Mouse (Mus musculus) kidney, adult 9 months (tissue): ENCODE measurements at regions not wholly inside any gene's neighbourhood (a gene's known extent, or its start where the extent isn't known, plus 50 kb on each side); places are given as distances from the start of the nearest gene placed in this dataset.

ENCODE experiments used
- DNase-seq: peaks from one replicate; pipeline ENCODE4 v3.0.0; 2022

DNA sequence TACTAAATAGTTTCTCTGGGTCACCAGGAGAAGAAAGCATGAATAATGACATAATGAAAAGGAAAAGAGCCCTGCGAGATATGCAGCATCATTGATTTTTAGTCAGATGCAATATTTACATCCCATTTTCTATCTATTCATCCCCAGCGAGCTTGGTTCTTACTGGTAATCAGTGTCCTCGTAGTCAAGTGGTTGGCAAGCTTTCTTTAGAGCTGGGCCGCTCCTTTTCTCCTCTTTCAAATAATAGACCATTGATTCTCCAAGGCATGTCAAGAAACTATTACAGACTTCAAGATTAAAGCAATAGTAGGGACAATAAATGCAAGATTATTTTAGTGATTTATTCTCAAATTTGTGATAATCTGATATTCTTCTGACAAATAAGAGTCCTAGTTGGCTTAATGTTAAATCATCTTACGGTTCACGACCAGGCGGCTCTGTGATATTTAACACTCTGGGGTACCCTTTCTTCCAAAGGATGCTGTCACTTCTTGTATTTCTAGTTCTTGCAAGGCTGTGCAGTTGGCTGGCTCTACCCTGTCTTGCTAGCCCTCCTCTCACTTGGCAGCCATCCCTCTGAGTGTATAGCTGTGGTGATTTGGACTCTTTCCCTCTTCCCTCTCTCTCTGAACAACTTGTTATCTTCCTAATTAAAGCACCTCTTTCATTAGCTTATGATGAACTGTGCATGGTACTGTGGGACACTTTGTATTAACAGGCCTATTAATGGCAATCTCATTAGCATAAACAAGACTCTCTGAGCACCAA, 185.6 kb upstream of the Usp25 start:
- DNase-seq, result no peak

DNA sequence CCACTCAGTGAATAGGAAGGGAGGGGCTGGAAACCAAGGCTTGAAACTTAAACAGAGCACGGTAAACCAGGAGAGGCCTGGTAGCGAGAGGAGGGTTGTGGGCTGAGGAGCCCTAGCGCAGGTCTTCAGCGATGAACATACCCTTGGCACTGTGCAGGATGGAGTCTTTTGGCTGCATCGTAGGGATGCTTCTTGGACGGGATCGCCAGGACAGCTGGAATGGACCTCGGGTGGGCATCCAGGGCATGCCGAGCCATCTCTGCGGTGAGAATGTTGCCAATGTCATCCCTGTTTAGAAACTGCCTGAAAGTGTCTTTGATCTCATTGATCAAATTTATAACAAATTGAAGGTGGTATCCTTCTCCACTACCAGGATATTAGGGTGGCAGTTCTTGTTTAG, 192.2 kb upstream of the Usp25 start:
- no peak for DNase-seq

DNA sequence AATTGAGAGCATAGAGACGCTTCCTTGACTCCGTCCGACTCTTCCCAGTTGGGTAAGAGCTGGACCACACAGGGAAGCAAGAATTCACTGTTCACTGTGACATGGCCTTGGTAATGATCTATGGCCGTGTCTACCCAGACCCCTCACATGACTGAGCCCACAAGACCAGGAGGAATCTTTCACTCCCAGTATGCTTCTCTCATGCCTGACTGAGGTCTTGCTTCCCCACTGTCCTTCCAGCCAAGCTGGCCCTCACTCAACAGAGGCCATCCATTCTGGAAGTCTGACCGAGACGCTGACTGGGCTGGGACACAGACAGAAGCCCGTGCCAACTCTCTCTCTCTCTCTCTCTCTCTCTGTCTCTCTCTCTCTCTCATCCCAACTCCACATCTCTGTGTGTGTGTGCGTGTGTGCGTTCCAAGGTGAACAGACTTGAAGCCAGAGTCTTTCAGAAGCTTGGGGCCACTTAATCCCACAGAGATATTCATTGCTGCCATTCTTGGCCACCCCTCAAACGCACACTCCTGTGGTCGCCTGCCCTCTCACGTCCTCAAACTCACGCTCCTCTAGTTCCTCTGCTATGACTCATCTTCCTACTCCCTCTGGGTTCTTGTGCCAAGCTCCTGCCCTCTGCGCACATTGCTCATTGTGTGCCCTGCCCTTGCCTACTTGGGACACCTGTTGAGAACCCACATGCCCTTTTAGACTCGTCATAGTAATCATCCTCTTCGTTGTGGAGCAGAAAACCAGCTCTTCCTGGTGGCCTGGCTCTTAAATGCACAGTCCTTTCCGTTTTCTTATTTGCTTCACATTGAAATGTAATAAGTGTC, 197.2 kb upstream of the Usp25 start:
- DNase-seq, result no peak

DNA sequence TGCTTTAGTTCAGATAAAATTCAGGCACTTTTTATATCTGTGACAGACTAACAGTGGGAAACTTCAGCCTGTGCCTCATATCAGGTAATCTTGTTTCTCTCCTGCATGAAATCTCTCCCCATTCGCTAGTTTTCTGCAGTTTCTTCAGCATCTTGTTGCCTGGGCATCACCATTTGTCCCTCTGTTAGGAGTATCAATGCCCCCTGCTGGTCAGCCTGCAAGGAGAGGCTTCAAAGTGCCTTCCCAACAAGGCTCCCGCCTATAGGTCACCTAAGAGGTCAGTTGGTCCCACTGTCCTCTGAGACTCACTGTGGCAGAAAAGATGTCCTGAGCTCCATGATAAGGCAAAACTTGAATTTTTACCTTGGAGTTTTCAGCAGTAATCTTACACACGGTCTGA, 209.8 kb upstream of the Usp25 start:
- DNase-seq, result peak; percentile 64

DNA sequence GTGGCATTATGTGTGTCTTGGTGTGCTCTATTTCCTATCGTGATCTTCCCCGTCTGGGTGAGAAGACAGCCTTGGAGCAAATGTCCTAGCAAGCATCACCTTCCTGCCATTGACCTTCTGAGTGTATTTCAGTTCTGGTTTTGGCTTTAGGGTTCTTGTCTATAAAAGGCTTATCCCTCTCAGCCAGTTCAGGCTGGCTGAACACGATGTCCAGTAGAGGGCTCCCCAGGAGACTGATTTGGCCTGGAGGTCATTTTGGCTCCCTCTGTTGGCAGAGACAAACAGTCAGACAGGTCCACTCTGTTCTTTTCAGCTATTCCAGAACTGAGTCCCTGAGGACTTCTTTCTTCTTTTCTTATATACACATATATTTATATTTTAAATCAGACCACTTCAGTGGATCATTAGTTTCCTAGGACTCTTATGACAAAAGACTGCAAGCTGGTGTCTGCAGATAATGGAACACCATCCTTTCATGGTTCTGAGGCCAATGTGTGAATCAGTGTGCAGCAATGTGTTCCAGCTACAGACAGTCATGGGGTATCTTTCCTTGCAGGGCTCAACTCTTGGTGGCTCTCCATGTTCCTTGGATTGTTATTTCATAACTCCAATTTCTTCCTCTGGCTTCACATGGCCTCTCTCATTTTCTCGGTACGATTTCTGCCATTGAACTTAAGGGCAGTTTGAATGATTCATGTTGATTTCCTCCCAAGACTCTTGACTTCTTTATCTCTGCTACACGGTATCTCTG, 226.9 kb upstream of the Usp25 start:
- DNase-seq, result peak; percentile 86

DNA sequence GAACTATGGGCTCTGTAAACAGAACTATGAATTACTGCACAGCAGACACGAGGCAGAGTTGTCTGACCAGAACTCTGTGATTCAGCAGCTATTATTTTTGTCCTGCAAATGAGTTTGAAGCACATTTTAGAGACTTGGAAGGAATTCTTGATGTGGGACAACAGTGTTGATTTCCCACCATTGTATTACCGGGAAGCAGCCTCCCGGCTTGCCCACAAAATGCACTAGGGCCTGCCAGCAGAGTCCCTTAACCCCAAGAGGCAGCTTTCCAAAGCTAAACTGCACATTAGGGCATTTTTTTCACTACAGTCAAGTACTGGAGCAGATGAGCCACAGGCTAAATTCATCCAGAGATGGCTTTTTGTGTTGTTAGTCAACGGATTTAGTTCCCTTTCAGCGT, 230.8 kb upstream of the Usp25 start:
- DNase-seq, result no peak

DNA sequence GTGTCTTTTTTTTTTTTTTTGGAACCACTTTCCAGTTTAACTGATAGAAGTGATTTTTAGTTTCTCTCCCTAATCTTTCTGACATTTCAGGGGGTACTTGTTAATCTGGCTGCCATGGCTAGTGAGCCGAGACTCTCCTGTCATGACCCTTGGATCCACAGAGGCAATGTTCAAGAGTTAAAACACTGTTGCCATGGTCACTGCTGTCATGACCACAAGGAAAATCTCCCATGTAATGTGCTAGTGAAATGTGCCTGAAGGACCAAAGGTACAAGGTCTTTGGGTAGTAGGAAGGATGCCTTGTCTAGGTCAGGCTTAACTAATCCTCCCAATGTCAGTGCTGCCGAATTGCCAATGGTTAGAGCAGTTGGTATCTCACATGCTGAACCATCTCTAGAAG, 237.7 kb upstream of the Usp25 start:
- peak; percentile 62 for DNase-seq

DNA sequence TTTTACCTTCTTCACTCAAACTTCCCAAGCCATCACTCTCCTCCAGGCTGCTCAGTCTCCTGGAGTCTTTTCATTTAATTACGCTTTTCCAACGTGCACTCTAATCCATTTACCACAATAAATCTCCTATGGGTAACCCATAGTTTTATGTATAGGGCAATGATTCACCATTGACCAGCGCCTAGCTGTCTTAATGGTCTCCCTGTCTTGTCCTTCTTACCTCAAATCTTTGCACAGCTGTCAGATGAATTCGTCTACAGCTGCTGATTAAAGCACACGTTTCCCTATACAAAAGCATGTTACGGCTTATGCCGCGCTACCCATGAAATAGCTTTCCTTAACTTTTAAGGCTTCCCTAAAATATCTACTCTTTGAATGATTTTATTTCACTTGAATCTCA, 239.5 kb upstream of the Usp25 start:
- DNase-seq, result no peak

DNA sequence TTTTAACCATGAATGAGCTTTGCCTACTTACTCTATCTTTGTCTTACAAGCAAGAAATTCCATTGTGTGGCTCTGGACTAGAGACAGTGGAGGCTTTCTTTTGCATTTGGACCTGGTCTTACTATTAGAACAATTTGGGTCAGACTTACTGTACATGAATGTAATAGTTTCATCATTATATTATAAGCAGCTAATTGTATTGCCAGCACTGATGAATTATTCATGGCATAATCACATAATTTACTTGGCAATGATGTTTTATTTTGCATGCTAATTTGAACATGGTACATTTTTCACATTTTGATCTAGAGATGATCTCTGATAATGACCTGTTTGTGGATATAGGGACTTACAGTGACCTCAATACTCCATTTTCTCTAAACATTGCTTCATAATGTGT, 240.0 kb upstream of the Usp25 start:
- no peak for DNase-seq

DNA sequence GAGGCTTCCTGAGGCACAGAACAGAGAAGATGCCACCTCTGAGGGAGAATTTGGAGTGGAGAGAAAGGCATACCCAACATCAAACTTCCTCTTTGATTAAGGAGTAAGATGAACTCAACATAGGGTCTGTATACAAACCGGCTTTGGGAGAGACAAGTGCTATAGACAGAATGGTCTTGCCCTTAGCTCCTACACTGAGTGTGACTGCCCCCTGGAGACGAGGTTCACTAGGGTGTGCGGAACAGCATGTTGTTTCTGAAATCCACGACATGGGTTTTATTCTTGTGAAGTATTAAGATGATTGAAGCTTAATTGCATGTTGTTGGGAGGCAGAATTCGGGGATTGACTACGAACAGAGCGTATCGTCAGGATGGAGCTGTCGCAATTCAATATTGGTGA, 244.9 kb upstream of the Usp25 start:
- DNase-seq, result peak; percentile 49

DNA sequence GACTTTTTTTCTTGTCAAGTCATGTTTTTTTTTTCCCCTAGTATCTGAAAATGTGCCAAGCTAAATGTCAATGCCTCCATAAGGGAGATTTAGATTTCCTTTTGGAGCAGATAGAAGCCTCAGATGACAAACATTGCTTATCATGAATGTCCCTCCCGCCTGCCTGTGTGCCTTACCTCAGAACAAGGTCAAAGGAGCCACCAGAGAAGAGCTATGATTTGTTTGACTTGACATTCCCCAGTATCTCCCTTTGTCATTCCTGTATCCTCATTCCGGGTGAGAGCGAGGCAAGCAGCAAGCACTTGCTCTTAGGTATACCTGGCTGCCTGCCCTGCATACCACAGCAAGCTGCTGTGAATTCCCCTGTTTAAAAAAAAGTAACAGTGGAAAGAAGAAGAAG, 246.9 kb upstream of the Usp25 start:
- peak; percentile 14 for DNase-seq

DNA sequence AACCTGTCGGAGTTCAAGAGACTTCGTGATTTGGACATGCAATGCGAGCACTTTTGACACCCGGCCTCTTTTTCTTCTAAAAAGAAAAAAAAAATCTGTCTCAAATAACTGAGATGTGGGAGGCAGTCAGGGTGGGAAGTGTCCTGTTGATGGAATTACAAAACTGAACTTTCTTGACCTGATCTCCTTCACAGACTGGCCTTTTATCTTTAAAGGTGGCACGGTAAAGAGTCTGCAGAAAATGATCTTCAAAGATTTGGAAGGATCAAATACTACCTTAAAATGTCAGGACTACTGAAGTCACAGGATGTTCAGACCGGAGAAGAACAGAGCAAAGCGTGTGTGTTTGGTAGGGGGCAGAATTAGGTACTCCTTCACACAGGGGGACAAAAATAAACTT, 248.0 kb upstream of the Usp25 start:
- peak; percentile 47 for DNase-seq

DNA sequence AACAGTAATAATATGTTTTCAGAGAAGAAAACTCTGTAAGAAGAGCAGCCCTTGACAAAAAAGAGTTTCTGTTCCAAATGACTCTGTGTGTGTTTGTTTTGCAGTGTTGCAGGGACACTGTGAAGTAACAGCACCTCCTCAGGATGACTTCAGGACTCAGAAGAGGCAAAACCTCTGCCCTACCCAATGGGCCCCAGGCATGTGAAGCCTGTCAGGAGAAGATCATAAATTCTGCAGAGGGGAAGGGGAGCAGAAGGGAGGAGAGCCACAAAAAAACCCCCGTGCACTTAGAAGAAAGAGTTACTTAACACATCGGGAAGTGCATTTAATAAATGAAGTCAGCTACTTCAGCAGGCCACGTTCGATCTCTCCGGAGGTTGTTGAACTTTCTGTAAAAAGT, 248.5 kb upstream of the Usp25 start:
- DNase-seq, result peak; percentile 15

DNA sequence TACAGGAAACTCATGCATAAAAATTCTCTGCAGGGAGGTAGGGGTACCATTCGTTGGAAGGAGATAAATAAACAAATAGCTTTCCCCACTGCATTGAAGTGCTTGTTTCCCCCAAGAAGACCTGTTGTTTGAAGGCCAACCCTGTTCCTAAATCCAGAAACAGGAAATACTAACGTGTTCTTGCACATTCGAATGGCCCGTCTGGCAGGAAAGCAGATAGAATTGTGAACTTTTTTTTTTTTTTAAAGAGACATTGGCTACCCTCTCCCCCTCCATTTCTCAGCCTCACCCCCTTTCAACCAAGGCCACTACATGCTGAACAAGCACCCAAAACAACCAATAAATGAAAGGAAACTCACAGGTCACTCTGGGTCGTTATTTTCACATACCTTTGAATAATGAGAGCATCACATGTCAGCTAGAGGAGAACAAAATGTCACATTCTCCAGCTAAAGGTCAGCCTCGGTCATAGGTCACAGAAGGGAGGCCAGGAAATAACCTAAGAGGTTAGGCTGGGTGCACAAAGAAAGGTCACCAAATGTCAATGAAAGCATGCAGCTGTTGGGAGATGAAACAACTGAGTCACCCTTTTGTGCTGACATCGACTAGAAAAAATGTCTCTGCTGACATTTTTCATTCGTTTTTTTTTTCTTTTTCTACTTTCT, 250.8 kb upstream of the Usp25 start:
- peak; percentile 78 for DNase-seq

DNA sequence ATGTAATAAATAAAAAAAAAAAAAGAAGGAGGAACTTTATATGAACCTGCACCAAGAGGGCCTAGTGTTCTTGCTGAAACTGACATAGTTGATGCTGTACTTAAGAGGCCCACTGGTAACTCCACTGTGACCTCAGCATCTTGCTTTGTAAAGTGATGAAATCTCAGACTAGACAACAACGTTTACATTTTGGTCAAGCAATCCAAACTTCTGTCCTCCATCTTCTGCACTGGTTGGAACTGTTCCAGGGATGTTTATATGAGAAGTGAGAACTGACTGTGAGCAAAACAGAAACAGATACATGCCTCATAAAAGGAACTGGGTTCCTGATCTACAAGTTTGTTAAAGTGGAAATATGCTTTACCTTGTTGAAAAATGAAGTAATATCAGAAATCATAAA, 251.7 kb upstream of the Usp25 start:
- no peak for DNase-seq

DNA sequence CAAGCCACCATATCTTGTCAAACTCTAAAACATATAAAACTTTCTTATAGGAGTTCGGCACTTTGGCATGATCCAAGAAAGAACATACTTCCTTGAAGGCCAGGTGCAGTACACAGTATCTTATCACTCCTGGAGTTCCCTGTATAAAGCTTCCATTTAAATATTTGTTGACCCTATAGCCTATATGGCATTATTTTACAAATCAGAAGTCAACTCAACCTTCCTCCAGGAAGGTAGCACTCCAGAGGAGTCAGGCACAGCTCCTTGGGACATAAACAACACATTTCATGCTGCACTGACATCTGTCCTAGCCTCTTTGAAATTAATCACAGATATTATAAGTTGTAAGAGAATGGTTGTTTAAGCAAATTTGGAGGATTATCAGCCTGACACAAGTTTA, 252.5 kb upstream of the Usp25 start:
- no peak for DNase-seq

DNA sequence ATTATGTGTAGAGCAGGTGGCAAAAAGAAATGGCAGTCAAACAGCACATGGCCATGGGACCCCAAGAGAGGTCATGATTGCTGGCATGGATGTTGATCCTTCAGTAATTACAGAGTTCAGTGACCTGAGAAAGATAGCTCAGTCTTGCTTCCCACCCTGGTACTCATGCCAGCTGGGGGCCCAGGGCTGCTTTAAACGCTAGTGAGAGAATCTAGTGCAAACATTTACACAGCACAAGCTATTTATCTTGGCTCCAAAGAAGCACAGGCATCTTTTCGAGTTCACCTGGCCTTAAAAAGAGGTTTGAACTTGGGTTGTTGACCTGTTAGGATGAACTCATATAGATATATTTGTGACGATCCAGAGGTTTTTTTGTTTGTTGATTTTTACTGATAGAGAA, 258.6 kb upstream of the Usp25 start:
- no peak for DNase-seq

DNA sequence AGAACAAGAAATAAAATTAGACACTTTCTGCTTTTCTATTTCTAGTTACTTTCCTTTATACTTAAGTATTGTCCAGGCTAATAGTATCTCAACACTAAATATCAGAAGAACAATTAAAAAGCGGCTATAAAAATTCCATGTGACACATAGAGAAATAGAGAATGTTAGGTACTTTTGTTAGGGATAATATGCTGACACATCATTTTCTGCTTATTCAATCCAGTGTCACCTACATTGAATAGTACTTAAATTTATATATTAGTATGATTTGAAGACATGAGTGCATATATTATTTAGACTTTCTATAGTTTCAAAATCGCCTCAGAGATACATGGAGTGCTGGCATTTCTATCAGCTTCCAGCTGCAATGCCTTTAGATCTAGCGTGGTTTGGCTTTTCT, 267.1 kb upstream of the Usp25 start:
- no peak for DNase-seq

DNA sequence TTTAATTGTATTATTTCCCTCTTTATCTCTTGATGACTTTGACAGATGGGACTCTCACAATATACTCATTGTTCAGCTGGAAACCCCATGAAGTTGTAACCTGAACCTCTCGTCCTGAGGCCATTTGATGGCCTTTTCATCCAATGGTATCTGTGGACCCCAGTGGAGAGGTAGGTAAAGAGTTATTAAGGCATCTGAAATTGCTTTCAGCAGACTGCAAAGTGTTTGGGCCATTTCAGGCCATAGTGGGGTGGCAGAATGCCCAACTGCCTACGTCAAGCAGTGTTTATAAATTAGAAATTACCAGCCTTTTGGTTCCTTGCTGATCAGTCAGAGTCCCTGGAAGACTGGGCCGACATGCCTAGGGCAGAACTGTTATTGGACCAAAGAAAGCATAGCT, 272.4 kb upstream of the Usp25 start:
- peak; percentile 4 for DNase-seq

DNA sequence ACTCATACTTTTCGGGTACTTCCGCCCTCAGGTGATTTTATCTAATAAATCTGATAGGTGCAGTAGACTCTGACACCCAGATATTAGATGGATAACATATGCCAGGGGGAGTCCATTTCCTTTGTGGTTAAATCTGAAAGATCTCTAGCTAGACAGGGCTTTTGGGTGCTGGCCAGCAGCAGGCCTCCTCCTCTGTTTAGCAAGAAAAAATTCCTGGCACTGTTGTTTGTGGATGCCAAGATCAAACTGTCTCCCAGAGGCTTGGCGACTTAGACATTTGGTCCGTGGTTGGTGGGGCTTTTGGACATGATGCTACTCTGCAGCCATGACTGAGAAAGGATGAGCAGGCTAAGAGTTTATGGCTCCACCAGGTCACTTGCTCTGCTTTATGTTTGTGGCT, 287.5 kb upstream of the Usp25 start:
- no peak for DNase-seq

DNA sequence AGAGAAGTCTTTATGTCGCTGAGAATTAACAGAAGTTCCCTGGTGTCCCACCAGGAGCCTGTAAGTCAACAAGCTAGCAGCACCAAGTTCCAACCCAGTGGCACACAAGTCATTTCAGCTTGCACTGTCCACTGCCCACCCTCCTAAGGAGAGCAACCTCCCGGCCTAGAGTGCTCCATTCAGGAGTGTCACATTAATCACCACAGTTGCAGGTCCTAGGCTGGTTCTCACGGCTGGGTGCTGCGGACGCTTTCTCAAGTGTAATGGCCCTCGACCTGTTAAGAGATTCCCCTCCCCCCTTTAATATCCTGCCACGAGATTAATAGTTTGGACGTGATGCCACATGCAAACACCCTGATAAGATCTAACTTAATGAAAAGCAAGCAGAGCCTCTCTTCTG, 288.2 kb upstream of the Usp25 start:
- DNase-seq, result no peak

DNA sequence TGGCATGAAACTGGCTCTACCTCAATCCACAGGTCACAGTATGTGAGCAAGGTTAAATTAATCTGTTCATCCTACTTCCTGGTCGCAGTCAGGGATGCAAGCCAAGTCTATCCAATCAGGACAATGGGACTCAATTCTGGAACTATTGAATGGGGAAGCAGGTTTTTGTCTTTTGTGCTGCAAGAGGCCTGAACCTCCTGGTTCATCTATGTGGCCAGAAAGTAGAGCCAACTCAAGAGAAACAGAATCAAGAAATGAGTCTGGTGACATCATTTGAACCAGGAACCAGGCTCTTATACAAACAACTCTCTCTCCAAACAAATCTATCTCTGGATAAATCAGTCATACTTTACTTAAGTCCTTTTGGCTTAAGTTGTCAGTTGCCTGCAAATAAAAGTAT, 294.7 kb upstream of the Usp25 start:
- no peak for DNase-seq

DNA sequence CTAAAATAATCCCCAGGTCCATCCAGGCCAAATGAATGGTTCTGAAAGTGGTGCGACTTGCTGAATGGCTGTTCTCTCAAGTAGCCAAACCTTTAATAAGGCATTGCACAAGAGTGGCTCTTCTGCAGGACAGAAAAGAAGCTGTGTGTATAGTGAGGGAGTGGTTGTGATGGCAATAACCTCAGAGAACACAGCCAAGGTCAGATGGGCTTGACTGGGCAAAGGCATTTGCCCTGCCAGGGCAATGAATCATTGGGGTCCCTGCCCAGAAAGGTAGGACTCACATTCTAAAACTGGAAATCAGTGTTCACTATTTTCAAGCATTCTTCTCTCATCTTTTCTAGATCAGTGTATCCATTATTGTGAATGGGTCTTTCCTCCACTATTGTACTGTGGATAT, 295.4 kb upstream of the Usp25 start:
- DNase-seq, result no peak
